Mouse (Mus musculus) stomach, embryonic 14.5 days (tissue): ENCODE measurements around the gene Dynll2. TPM values are rescaled to one million over a fixed set of nuclear protein-coding genes. Genes with fewer than 3 reads are reported as not detected.

ENCODE experiments used
- ATAC-seq: fragments of 200-750 bp; cut with Nextera tagmentation; 2 replicates; pipeline ENCODE4 v1.8.0; 2017; ENCODE audit warnings: low read depth, moderate TSS enrichment; ENCODE audit not compliant: insufficient number of reproducible peaks, insufficient read depth, low FRiP score
- H3K27ac ChIP-seq: fragments of 300-500 bp; sonication (generic); 2 replicates; pipeline ENCODE4 v1.5.1; 2014; ENCODE audit warnings: mild to moderate bottlenecking, low read length, moderate library complexity, mixed read lengths
- H3K27me3 ChIP-seq: fragments of 300-500 bp; sonication (generic); 2 replicates; pipeline ENCODE4 v1.6.1; 2014; ENCODE audit warnings: low read length, control low read depth, mixed read lengths; ENCODE audit not compliant: control insufficient read depth, insufficient read depth
- H3K36me3 ChIP-seq: fragments of 300-500 bp; sonication (generic); 2 replicates; pipeline ENCODE4 v1.6.1; 2014; ENCODE audit warnings: mild to moderate bottlenecking, control low read depth, low read length, moderate library complexity, mixed read lengths; ENCODE audit not compliant: control insufficient read depth, insufficient read depth
- H3K4me1 ChIP-seq: fragments of 300-500 bp; sonication (generic); 2 replicates; pipeline ENCODE4 v1.6.1; 2014; ENCODE audit warnings: low read length, control low read depth, mixed read lengths; ENCODE audit not compliant: control insufficient read depth, insufficient read depth
- H3K4me2 ChIP-seq: fragments of 300-500 bp; sonication (generic); replicated peaks from 2 replicates; pipeline ENCODE4 v1.6.1; 2014; ENCODE audit warnings: low read depth, low read length, control low read depth
- H3K4me3 ChIP-seq: fragments of 300-500 bp; sonication (generic); 2 replicates; pipeline ENCODE4 v1.5.1; 2014; ENCODE audit warnings: low read depth, low read length, control low read depth
- H3K9ac ChIP-seq: fragments of 300-500 bp; sonication (generic); replicated peaks from 2 replicates; pipeline ENCODE4 v1.6.1; 2014; ENCODE audit warnings: low read depth, mild to moderate bottlenecking, control low read depth, low read length, moderate library complexity, mixed read lengths
- H3K9me3 ChIP-seq: fragments of 300-500 bp; sonication (generic); 2 replicates; pipeline ENCODE4 v1.6.1; 2016; ENCODE audit warnings: low read depth, low read length, control low read depth; ENCODE audit not compliant: control insufficient read depth
- WGBS: fragments of 180-500 bp; shearing (Covaris S2); extraction: QIAGEN DNeasy Blood & Tissue Kit; methylation state at CpG from one replicate; pipeline ENCODE4 v1.1.7; 2014; 5-methylcytosine and 5-hydroxymethylcytosine counted together
- polyA plus RNA-seq: library from polyadenylated mRNA; unstranded; fragments of >200 nt; fragmentation: Nextera tagmentation; extraction: Ambion mirVana; gene quantifications from 2 replicates; pipeline ENCODE4 v1.2.1, GENCODE M21; 2014

Dynll2 gene
- polyA plus RNA-seq, 1 experiment from 2014 or later = 16.7 TPM

GRCm38 (mm10) chr11:87965293-87965692 is 22.0 kb downstream of the Dynll2 start:
- Histone ChIP-seq H3K4me2 (no peak overlapping the region), H3K27ac (no peak overlapping the region), H3K36me3 (no peaks in the 10 kb centered on the region), H3K4me3 (no peak overlapping the region), H3K9ac (no peak overlapping the region), H3K27me3 (no peaks in the 10 kb centered on the region), H3K4me1 (no peaks in the 10 kb centered on the region), H3K9me3 (no peaks in the 10 kb centered on the region)
- WGBS = 43% methylated on average over 3 of the region's 3 CpGs
- no peak for ATAC-seq

- Histone ChIP-seq H3K9ac (no peak overlapping the region), H3K4me1 (no peaks in the 10 kb centered on the region), H3K36me3 (no peaks in the 10 kb centered on the region), H3K4me2 (no peak overlapping the region), H3K9me3 (no peaks in the 10 kb centered on the region), H3K27ac (no peak overlapping the region), H3K27me3 (no peaks in the 10 kb centered on the region), H3K4me3 (no peak overlapping the region)
- 35% methylated on average over 7 of the region's 7 CpGs for WGBS
- no peak for ATAC-seq
These were observed 30.3 kb downstream of the Dynll2 start for GRCm38 (mm10) chr11:87957066-87957465.

GRCm38 (mm10) chr11:87955144-87955543 is 32.2 kb downstream of the Dynll2 start:
- Histone ChIP-seq H3K36me3 (no peaks in the 10 kb centered on the region), H3K4me1 (no peaks in the 10 kb centered on the region), H3K4me2 (no peak overlapping the region), H3K27ac (no peak overlapping the region), H3K9ac (no peak overlapping the region), H3K9me3 (no peaks in the 10 kb centered on the region), H3K4me3 (no peak overlapping the region), H3K27me3 (no peaks in the 10 kb centered on the region)
- no peak for ATAC-seq
- WGBS = 7% methylated on average over 1 of the region's 1 CpGs

DNA sequence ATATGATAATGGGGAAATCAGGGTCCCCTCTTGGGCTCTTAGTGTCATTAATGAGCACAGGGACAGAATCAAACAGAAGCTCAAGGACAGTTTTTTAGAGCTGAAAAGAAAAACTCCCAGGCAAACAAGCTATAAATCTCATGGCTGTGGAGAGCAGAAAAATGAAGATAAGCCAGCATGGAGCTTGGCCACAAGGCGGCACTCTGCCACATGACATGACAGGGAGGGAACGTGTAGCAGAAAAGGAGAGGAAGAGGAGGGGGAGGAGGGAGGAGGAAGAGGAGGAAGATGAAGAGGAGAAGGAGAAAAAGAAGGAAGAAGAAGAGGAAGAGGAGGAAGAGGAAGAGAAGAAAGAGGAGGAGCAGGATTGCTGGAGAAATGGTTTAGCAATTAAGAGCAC is 37.3 kb downstream of the Dynll2 start:
- Histone ChIP-seq H3K9ac (no peak overlapping the region), H3K4me1 (no peaks in the 10 kb centered on the region), H3K4me2 (no peak overlapping the region), H3K27ac (no peak overlapping the region), H3K36me3 (no peaks in the 10 kb centered on the region), H3K27me3 (no peaks in the 10 kb centered on the region), H3K9me3 (no peaks in the 10 kb centered on the region), H3K4me3 (no peak overlapping the region)
- WGBS = 0% methylated on average over 2 of the region's 2 CpGs
- no peak for ATAC-seq

DNA sequence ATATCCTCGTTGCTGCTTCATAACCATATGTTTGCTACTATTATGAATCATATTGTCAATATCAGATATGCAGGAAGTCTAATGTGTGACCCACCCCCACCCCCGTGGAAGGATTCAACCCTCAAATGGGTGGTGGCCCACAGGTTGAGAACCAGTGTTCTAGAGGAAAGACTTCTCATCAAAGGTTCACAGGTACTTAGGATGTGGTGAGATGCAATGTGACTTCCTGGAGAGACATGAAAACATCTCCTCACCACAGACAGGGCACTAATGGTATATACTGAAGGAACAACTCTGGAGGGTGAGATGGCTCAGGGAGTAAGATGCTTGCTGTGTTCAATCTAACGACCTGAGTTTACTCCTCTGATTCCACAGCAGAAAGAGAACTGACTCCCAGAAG is 51.9 kb downstream of the Dynll2 start:
- 75% methylated on average over 3 of the region's 3 CpGs for whole genome bisulfite sequencing
- no peak overlapping the region for H3K4me3 ChIP-seq
- ATAC-seq = no peak

DNA sequence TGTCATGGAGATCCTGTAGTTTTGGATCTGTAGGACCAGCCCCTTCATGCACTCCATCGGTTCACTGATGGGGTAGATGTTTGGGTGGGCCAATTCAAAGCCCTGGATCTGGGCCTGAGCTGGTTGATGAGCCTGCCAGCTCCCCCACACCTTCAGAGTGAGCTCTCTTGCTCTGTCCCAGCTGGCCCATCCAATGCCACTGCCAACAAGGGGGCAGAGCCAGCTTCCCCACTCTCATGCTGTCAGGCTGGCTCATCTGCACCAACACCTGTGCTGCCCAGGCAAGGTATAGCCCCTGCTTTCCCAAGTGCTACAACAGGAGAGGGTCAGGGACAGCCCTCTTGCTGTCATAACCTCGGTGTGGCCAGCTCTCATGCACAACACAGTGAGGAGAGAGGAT is 53.6 kb downstream of the Dynll2 start:
- Histone ChIP-seq H3K4me3 (no peak overlapping the region), H3K27ac (no peak overlapping the region), H3K9me3 (no peaks in the 10 kb centered on the region), H3K36me3 (no peaks in the 10 kb centered on the region), H3K4me1 (no peaks in the 10 kb centered on the region), H3K27me3 (no peaks in the 10 kb centered on the region), H3K4me2 (no peak overlapping the region), H3K9ac (no peak overlapping the region)
- no peak for ATAC-seq
- 76% methylated on average over 2 of the region's 2 CpGs for WGBS

More for the DNA sequence above, 51.9 kb downstream of the Dynll2 start:
- H3K27me3 ChIP-seq = no peaks in the 10 kb centered on the region
- no peaks in the 10 kb centered on the region for H3K4me1 ChIP-seq
- H3K36me3 ChIP-seq = no peaks in the 10 kb centered on the region
- H3K9me3 ChIP-seq = no peaks in the 10 kb centered on the region
- no peak overlapping the region for H3K27ac ChIP-seq
- no peak overlapping the region for H3K9ac ChIP-seq
- H3K4me2 ChIP-seq = no peak overlapping the region

DNA sequence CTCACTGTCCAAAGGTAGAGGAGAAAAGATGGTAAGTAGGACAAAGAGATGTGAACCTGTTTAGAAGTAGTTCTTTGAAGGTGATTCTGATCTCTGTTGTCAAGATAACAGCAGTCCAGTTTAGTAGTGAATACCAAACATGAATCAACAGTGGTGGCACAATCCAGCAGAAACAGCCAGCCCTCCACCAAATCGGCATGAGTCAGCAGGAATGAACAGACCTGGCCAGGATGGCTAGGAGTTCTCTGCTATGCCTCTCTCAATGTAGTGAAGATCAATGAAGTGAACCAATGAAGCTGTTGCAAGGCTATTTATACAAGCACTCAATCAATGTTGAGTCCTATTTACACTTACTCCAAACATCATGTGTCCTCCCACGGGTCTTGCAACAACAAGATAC is 57.0 kb downstream of the Dynll2 start:
- ATAC-seq = no peak
- H3K27me3 ChIP-seq = no peaks in the 10 kb centered on the region
- H3K4me1 ChIP-seq = no peaks in the 10 kb centered on the region
- H3K27ac ChIP-seq = no peak overlapping the region
- H3K4me2 ChIP-seq = no peak overlapping the region
- H3K36me3 ChIP-seq = no peaks in the 10 kb centered on the region
- 74% methylated on average over 2 of the region's 2 CpGs for WGBS
- H3K4me3 ChIP-seq = no peak overlapping the region
- no peaks in the 10 kb centered on the region for H3K9me3 ChIP-seq
- no peak overlapping the region for H3K9ac ChIP-seq

Other genes with a start within 250 kb of the Dynll2 start
- 133 and 151 TPM in 2 replicates for gene Supt4a, start 250.0 kb downstream of the Dynll2 start, polyA plus RNA-seq
- gene Tspoap1, start 227.0 kb downstream of the Dynll2 start, polyA plus RNA-seq = 3.1 TPM in 2 replicates
- 2.5 and 5.0 TPM in 2 replicates for gene Mpo, start 194.0 kb downstream of the Dynll2 start, polyA plus RNA-seq
- gene Lpo, start 159.2 kb downstream of the Dynll2 start, polyA plus RNA-seq = 0.14 and 0.25 TPM in 2 replicates
- 14.6 and 14.7 TPM in 2 replicates for gene Mks1, start 134.3 kb downstream of the Dynll2 start, polyA plus RNA-seq
- 0.25 and 0.32 TPM in 2 replicates for gene Epx, start 112.0 kb downstream of the Dynll2 start, polyA plus RNA-seq
- gene Olfr462, start 95.3 kb downstream of the Dynll2 start, polyA plus RNA-seq = not detected in 2 replicates
- gene Olfr463, start 90.1 kb downstream of the Dynll2 start, polyA plus RNA-seq = not detected in 2 replicates
- not detected in 2 replicates for gene Olfr464, start 66.6 kb downstream of the Dynll2 start, polyA plus RNA-seq
- 345 and 362 TPM in 2 replicates for gene Srsf1, start 59.8 kb upstream of the Dynll2 start, polyA plus RNA-seq
- 46.5 and 50.8 TPM in 2 replicates for gene Vezf1, start 80.7 kb upstream of the Dynll2 start, polyA plus RNA-seq
- 21.7 and 24.9 TPM in 2 replicates for gene Cuedc1, start 110.5 kb upstream of the Dynll2 start, polyA plus RNA-seq
- gene Mrps23, start 216.9 kb upstream of the Dynll2 start, polyA plus RNA-seq = 58.6 and 59.2 TPM in 2 replicates